Mouse (Mus musculus): ENCODE measurements at regions not wholly inside any gene's neighbourhood (a gene's known extent, or its start where the extent isn't known, plus 50 kb on each side); places are given as distances from the start of the nearest gene placed in this dataset.
"Not testable (repeated sequence)": the region's sequence is repeated elsewhere in the genome, so short reads cannot be mapped to it uniquely, and the experiment has no call there.

DNA sequence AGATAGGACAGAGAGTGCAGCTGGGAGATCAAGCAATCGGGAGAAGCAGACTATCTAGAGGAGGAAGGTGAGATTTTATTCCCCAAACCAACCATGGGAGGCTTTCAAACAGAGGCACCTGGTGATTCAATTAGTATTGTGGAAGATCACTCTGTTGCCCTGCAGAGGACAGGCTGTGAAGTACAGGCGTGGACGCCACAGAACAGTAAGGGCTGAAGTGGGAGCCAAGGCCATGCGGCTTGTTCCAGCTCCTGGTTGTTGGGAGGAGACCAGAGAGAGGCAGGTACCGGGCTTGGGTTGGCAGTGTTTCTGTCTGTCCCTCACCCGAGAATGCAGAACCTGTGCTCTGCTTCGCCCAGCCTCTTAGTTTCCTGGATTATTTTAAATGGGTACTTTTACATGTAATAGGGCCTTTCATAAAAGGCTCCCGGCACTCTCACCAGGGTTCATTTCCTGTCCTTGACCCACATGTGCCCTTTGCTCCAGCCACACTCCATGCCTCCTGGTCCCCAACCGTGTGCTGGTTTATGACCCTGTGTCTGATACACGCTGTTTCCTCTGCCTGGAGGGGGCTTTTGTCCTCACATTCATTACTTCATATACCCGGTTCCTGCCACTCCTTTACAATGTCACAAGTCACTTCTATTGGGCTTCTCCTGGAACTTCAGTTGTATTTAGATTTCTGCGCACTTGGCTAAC, 58.3 kb downstream of the Vcpkmt start:
- DNase-seq = no peak

DNA sequence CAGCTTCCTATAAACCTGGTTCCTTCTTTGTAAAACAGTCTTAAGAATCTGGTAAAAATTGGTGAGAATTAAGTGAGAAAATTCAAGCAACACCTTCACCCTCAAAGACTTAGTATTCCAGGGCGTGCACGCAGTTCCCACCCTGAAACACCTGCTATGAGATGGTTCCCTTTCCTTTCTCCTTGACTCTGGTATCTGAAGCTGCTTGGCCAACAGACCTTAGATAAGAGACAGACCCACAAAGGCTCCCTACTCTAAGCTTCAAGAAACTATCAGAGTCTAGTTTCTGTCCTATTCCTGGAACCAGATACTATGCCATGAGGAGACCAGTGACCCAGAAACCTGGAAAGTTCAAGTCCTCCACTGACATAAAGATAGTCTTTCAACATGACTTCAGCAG, 63.0 kb downstream of the Vcpkmt start:
- DNase-seq = no peak

DNA sequence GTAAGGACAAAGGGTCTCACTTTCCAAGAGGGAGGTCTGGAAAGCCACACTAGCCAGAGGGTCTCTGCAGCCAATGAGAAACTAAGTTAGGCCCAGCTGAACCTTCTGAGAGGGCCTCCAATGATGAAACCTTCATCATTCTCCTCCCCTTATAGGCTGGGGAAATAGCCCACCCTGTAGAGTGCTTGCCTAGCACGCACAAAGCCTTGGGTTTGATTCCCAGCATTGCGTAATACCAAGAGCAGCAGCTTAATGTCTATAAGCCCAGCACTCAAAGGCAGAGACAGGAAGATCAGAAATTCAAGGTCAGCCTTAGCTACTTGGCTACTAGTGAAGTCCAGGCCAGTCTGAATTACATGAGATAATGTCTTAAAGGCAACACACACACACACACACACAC, 63.8 kb downstream of the Vcpkmt start:
- no peak for DNase-seq

DNA sequence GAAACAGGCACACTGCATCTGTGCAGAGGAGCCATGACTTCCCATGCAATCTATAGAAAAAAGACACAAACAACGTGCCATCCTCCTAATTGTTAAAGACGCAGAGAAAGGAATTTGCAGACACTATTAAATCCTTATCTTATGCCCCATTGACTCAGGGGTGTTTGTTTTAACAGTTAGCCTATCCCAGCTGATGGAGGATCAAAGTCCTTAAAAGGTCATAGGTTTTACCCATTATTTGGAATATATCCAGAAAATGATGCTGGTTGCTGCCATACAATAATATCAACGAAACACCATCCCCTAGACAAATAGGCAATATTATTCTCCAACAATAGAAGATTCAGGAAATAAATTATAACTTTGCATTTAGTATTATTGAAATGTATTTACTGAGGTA, 65.2 kb downstream of the Vcpkmt start:
- DNase-seq = no peak

DNA sequence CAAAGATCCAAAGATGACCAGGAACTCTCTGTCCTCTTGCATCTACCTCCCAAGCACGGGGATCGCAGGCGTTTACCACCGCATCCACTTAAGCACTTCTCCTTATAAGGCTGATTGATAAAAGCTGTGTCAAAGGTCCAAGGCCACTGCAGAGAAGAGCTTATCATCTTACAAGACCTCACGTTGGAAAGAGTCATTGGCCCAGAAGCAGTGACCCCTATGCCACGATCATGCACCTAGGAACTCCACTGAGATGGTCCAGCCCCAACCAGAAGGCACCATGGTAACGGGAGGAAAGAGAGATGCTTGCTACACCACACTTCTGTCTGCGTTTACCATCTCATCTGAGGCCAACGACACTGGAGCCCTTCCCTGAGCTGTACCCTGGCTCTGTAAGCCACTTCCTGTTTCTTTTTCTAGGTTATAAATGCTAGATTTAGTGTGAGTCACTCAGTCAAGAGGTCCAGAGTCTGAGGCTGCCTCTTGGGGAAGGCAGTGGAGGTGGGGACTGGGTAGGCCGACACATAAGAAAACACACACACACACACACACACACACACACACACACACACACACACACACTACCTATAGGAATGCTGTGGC, 66.4 kb downstream of the Vcpkmt start:
- no peak for DNase-seq

DNA sequence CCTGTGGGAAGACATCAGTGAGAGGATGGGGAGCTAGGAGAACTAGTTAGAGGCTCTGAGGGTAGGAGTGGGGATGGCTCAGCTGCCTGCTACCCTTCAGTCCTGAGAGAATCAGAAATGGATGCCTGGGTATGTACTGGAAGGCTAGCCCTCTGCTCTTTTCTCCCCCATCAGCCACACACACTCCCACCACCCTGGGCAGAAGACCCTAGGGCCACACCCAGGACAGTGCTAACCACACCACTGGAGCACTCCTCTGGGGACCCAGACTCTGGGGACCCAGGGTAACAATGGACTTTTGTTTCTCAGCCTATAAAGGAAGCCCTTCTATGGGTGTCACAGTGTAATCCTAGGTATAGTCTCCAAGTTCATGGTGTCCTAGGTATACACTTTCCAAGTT, 67.0 kb downstream of the Vcpkmt start:
- DNase-seq = no peak

DNA sequence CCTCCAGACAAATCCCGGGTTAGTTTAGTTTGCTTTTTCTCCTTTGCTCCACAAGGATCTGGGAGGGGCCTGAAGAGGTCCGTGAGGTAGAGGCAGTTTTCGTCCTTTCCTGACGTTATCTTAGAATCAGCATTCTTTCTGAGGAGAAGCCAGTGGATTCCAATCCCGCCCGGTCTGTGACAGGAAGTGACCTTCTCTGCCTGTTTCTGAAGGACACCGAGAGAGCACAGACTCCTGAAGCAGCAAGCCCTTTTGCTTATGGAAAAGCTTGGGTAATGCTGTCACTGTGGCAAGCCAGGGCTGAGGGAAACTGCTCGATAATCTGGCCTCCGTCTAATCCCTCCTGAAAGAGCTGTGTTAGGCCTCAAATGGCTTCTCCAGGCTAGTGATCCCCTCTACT, 67.7 kb downstream of the Vcpkmt start:
- peak; percentile 41 for DNase-seq

DNA sequence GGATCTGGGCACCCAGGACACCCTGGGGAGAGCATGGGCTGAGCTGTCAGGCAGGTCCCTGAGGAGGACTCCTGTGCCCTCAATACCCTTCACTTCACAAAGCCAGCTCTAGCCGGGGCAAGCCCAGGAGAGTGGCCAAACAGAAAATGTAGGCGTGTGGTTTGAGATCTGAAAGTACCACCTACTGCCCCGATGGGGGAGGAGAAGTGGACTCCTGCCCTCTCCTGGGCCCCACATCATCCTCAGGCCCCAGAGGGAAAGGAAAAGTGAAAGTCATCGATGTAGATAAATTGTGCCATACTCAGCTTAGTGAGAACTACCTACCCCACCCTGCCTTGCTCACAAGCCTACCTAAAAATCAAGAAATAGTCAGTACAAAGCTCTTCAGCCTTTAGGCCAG, 69.7 kb downstream of the Vcpkmt start:
- peak; percentile 56 for DNase-seq

DNA sequence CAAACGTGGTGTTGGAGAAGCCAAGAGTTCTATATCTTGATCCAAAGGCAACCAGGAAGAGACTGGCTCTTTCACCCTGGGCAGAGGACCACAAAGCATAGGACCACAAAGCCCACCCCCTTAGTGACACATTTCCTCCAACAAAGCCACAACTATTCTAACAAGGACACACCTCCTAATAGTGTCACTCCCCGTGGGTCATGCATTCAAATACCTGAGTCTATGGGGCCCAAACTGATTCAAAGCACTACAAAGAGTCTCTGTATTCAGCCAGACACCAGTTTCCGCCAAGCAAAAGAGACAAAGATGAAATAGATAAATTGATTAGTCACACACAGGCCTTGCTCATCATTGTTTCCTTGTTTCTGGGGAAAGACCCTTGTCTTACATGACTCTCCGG, 72.1 kb downstream of the Vcpkmt start:
- no peak for DNase-seq

DNA sequence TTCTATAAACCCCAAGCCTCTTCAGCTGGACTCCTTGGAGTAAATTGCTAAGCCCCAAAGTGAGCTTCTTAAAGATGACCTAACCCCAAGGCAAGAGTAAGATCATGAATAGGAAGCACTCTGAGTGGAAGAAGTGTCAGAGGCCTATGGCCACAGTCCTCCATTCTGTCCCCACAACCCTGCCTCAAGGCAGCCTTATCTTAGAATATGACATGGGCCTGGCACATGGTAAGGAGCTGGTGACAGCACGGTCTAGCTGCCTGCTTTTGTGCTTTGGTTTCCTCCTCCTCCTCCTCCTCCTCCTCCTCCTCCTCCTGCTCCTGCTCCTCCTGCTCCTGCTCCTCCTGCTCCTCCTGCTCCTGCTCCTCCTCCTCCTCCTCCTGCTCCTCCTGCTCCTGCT, 73.6 kb downstream of the Vcpkmt start:
- not testable (repeated sequence) for DNase-seq

DNA sequence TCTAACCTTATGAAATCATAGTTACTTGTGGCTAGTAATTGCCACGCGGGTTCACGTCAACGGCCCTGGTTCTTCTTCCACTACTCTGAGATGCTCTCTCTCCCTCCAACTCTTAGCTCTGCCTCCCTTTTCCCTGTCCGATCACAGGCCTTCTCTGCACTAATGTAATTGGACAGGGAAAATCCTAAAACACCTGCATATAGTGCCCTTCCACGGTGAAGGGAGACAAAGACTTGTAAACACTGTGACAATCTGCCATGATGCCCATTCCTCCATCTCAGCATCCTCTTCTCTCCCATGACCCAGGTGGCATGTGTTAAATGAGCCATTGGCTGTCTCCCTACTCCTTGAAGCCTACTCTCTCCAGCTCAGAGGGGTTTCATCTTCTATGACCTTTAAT, 74.9 kb downstream of the Vcpkmt start:
- no peak for DNase-seq

DNA sequence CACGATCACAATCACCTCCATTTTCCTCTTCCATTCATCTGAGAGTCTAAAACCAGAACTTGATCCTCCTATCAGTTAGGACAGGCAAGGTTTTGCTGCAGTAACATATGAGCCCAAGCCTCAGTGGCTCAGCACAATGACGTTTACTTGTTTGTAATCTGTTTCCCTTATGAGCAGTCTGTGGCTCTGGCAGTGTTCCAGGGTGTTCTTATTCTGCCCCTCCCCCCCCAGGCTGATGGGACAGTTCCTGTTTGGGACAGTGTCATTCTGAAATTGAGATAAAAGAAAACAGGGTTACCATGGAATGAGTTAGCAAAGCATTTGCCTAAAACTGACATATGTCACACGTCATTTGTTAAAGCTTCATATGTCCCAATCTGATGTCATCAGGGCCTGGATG, 75.5 kb downstream of the Vcpkmt start:
- no peak for DNase-seq

DNA sequence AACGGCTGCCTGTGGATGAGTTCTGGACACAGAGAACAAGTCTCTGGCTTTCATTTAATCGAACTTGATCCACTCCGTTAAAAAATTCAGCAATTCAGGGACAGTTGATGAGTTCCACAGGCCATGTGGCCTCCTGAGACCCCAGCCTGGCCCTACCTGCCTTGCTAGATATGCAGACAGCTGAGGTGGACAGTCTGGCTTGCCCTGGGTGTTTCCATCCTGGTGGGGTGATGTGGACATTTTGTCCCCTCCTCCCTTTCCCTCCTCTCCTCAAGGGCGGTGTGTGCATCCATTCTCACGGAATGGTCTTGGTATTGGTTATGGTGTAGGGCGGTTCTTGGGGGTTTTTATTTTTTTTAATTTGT, 80.1 kb downstream of the Vcpkmt start:
- DNase-seq = no peak

DNA sequence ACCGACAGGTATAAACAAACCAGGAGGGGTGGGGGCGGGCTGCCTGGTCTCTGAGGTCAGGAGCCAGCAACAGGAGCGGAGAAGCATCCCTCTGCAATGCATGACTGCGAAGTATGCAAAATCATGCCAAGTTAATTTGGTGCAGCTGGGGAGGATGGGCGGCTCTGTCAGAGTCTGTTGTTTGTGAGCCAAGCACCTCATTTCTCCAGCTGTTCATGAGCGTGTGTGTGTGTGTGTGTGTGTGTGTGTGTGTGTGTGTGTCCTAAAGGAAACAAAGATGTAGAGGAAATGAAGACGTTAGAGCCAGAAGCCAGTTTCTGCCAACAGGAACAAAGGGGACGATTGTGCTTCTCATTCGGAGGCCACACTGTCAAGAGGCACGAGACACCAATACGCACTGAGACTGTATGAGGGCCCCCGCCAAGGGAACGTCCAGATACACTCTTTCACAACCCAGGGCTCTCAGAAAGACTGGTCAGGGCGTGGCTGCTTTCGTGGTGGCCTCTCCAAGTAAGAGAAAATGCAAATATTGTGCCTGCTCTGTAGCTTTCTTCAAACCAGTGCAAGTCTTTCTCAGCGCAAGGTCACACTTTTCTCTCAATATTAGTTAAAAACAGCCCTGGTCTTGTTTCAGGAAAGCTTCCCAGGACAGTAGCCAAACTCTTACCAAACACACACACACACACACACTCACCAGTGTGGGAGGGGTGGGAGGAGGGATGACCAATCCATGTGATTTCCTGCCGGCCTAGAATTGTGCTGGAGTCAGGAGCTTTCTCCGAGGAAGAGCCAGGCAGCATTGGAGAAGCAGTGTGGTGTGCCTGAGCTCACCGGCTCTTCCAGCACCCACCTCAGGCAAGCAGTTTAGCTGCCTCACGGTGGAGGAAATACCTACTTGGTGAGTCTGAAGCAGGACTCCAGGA, 80.8 kb downstream of the Vcpkmt start:
- peak; percentile 78 for DNase-seq

DNA sequence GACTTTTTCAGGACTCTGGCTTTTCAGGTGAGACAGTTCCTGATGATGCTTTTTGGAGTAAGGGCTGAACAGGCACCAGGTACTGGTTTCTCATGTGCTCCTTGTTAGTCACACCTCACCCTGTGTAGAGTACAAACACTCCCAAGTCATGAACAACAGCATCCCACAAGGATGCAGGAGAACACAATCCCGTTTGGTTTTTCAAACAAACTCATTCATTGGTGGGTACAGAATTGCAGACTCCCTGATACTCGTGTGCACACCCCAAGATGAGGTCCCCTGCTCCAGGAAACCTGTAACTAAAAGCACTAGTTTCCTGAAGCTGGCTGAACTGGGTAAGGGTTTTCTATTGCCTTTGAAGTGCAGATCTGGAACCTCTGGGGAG, 81.5 kb downstream of the Vcpkmt start:
- DNase-seq = no peak

DNA sequence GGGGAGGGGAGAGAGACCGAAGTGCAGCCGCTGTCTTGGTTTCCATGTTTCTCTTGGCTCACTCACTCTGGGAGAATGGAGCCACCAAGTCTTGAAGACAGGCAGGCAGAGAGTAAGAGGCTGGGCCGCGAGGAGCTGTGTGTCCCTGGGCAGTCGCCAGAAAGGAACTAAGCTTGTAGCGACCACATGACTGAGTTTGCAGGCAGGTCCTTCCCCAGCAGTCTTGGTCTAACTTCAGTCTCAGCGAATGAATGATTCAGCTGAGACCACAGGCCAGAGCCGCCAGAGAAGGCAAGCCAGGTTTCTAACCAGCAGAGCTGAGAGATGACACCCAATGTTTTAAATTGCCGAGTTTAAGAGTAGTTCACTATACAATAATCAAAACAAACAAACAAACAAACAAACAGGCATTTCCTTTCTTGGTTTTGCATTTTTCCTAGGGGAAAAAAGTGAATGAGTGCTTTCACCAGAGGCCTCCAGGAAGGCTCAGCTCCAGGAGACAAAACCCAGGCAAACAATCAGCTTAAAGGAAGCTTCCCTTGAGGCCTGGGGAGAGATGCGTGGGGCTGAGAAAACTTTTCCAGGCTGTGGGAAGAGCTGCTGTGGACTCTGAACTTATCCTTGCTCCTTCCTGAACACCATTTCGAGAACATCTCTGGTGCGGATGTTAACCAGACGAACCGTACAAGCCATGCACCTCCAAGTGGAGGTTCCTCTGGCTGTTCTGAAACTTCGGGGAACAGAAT, 82.1 kb downstream of the Vcpkmt start:
- peak; percentile 34 for DNase-seq

DNA sequence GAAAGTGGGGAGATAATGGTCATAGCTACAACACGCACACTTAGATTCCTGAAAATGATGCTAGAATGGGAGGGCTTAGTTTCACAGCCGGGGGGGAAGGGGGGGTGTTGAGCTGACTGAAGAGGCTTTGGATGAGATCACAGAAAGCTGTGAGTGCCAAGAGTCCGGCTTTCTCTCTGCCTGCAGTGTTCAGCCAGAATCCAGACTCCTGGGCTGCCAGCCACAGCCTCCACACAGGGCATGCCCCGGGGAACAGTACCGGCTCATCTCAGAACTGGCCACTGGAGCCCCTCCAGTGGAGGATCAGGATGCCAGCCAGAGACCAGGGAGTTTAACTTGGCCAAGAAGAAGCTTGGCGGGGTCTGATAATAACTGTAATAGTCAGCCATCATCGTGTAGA, 85.7 kb downstream of the Vcpkmt start:
- DNase-seq = no peak

DNA sequence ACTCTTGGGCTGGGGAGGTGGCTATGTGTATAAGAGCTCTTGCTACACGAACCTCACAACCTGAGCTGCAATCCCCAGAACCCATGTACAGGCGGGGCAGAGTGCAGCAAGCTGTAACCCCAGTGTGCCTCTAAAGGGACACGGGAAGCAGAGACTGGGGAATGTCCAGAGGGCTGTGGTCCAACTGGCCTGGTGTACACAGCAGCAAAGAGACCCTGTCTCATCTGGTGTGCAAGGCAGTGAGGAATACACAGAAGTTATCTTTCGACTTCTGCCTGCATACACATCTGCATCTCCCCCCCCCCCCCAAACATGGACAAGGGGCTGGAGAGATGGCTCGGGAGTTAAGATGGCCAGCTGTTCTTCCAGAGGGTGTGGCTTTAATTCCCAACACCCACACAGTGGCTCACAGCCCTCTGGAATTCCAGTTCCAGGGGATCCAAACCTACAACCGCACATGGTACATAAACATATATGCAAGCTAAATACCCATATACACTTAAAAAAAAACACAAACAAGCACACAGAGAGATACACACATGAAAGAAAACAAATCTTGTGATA, 86.4 kb downstream of the Vcpkmt start:
- DNase-seq = no peak

DNA sequence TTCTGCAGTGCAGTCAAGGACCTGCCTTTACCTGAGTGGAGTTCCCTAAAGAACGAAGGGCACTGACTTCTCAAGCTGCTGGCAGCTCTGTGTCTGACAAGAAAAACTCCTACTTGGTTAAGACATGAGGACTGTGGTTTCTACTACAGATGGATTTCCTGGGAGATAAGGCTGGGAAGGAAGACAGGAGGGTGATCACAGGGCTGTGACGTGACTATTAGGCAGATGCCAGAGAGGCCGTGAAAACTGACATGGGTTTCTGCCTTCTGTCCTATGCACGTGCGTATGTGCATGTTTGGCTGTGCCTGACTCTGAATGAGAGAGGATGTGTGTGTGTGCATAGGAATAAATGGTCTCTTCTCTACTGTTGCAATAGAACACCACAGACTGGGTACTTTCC, 87.1 kb downstream of the Vcpkmt start:
- DNase-seq = no peak

DNA sequence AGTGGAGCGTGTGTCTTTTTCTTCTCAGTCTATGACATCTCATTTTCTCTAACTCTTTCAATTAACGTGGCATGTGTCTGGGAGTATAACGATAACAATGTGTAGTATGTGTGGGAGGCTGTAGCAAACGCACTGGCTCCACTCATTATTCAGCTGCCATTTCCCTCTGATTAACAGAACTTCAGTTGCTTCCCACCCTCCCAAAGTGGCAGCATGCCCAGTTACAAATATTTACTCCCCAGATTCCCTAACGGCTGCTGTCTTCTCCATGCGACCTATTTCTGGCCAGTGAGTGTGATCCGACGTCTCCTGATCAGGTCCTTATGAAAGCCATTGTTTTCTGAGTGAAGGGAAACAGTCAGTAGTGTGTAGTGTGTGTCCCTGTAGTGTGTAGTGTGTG, 88.2 kb downstream of the Vcpkmt start:
- no peak for DNase-seq

DNA sequence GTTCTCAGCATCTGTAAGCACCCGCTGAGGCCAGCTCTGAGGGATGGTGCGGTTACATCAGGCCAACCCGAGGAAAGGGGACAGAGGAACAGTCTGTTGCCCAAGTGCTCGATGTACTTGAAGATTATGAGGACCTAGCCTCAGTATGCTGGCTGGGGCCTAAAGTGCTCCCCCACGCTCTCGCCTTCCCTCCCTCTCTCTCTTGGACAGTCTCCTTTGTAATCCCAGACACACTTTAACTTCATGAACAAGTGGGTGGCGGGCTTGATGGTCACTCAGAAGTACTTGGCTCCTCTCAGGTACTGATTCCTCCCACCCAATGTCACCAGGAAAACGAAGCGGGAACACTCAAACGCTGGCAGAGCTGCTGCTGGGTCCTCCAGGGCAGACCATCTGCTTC, 93.1 kb downstream of the Vcpkmt start:
- no peak for DNase-seq

DNA sequence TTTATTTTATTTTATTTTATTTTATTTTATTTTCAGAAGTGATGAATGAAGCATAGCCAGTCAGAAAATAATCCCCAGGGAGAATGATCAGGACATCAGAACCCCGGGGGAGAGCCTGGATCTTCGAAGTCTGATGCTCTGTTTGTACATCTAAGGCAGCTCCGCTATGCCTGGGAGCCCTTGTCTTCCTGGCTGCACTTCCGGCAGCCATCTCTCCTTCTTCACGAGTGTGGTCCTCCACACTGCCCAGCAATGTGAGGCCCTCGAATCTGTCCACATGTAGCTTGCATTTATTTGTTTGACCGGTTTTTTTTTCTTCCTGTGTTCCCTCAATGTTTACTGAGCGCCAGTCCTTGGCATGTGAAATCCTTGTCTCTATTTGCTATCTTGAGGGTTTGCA, 95.9 kb downstream of the Vcpkmt start:
- DNase-seq = no peak
